Mouse (Mus musculus) forebrain, postnatal 0 days (tissue): ENCODE measurements at regions not wholly inside any gene's neighbourhood (a gene's known extent, or its start where the extent isn't known, plus 50 kb on each side); places are given as distances from the start of the nearest gene placed in this dataset.

Experiments used
- ATAC-seq: fragments of 200-750 bp; cut with Nextera tagmentation; 2 replicates; pipeline ENCODE4 v1.8.0; 2017; ENCODE audit warnings: mild to moderate bottlenecking, moderate library complexity
- DNase-seq: peaks from one replicate; pipeline ENCODE4 v3.0.0-alpha.2; 2015
- H3K27ac ChIP-seq: fragments of 300-500 bp; sonication (generic); 2 replicates; pipeline ENCODE4 v1.5.1; 2014; ENCODE audit warnings: low read depth, mild to moderate bottlenecking, antibody characterized with exemption, low read length, moderate library complexity, mixed read lengths
- H3K27me3 ChIP-seq: fragments of 300-500 bp; sonication (generic); 2 replicates; pipeline ENCODE4 v1.6.1; 2014; ENCODE audit warnings: mild to moderate bottlenecking, low read length, mixed read lengths; ENCODE audit not compliant: insufficient read depth
- H3K36me3 ChIP-seq: fragments of 300-500 bp; sonication (generic); 2 replicates; pipeline ENCODE4 v1.6.1; 2014; ENCODE audit warnings: mild to moderate bottlenecking, moderate library complexity; ENCODE audit not compliant: insufficient read depth
- H3K4me1 ChIP-seq: fragments of 300-500 bp; sonication (generic); 2 replicates; pipeline ENCODE4 v1.6.1; 2014; ENCODE audit warnings: antibody characterized with exemption; ENCODE audit not compliant: insufficient read depth
- H3K4me2 ChIP-seq: fragments of 300-500 bp; sonication (generic); 2 replicates; pipeline ENCODE4 v1.6.1; 2014; ENCODE audit warnings: low read depth, mild to moderate bottlenecking, moderate library complexity
- H3K4me3 ChIP-seq: fragments of 300-500 bp; sonication (generic); 2 replicates; pipeline ENCODE4 v1.5.1; 2014; ENCODE audit warnings: low read depth, low read length, mixed read lengths
- H3K9ac ChIP-seq: fragments of 300-500 bp; sonication (generic); 2 replicates; pipeline ENCODE4 v1.6.1; 2014; ENCODE audit warnings: mild to moderate bottlenecking
- H3K9me3 ChIP-seq: fragments of 300-500 bp; sonication (generic); 2 replicates; pipeline ENCODE4 v1.6.1; 2016; ENCODE audit warnings: low read length
- CTCF ChIP-seq: sonication (generic); IDR thresholded peaks from 2 replicates; pipeline ENCODE4 v1.5.1; 2016; ENCODE audit warnings: antibody characterized with exemption, control low read depth, low read depth
- WGBS: fragments of 180-500 bp; shearing (Covaris S2); extraction: QIAGEN DNeasy Blood & Tissue Kit; methylation state at CpG from one replicate; pipeline ENCODE4 v1.1.7; 2014; 5-methylcytosine and 5-hydroxymethylcytosine counted together

DNA sequence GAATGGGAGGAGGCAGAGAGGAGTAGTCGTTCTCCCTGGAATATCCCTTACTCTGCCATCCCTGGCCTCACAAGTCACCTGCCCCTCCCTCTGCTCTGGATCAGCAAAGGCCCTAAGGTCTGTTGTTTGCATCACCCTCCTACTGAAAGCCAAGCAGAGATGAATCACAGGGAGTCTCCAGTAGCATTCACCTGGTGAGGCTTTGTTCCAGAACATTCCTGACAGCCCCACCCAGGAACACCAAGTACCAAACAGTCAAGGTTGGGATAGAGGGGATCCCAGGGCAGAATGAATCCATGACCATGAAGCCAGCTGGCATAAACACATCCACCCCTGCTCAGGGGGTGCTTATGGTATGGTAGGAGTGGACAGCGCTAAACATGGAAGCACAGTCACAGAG lies 67.4 kb upstream of the Hdhd5 start:
- H3K9ac ChIP-seq, result no peak overlapping the region
- no peaks in the 10 kb centered on the region for H3K9me3 ChIP-seq
- no peak overlapping the region for H3K27ac ChIP-seq
- DNase-seq (no peak), ATAC-seq (no peak)
- no peak overlapping the region for H3K4me3 ChIP-seq
- H3K4me2 ChIP-seq, result no peak overlapping the region
- H3K4me1 ChIP-seq, result no peaks in the 10 kb centered on the region
- no peaks in the 10 kb centered on the region for H3K27me3 ChIP-seq
- WGBS, result 75% methylated on average over 2 of the region's 2 CpGs
- TF ChIP-seq CTCF, result no peak
- H3K36me3 ChIP-seq, result no peaks in the 10 kb centered on the region

DNA sequence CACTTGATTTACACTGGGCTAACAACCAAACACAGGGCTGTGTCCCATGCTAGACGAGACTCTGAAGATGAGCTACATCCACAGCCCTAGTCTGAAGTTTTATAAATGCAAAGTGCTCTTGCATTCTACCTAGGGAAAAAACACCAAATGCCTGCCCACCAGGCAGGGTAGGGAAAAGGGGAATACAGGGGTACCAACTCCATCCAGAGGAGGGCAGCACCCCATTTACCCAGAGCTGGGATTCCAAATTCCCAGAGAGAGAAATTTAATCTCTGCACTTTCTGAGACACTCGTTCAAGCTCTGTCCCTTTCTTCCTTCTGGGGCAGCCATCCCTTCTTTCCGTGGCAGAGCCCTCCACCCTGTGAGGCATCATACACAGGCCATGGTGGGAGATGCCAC lies 66.8 kb upstream of the Hdhd5 start:
- WGBS, result 23% methylated on average over 3 of the region's 3 CpGs
- Histone ChIP-seq H3K27me3 (no peaks in the 10 kb centered on the region), H3K4me1 (no peaks in the 10 kb centered on the region), H3K9me3 (no peaks in the 10 kb centered on the region), H3K36me3 (no peaks in the 10 kb centered on the region), H3K4me2 (no peak overlapping the region), H3K4me3 (no peak overlapping the region), H3K27ac (no peak overlapping the region), H3K9ac (no peak overlapping the region)
- no peak for DNase-seq
- no peak for ATAC-seq
- TF ChIP-seq CTCF, result 0 out of 2 replicates have a peak, but pooled peaks have one; percentile 19

- TF ChIP-seq CTCF, result no peak
- H3K4me1 ChIP-seq, result peaks cover 4% of the 10 kb centered on the region
- WGBS, result 86% methylated on average over 3 of the region's 3 CpGs
Observed at GRCm38 (mm10) chr6:120596717-120597116, 65.6 kb upstream of the Hdhd5 start.

GRCm38 (mm10) chr6:120594463-120594862 lies 63.3 kb upstream of the Hdhd5 start:
- H3K4me1 ChIP-seq, result peaks cover 4% of the 10 kb centered on the region
- H3K27ac ChIP-seq, result no peak overlapping the region
- WGBS, result 90% methylated on average over 8 of the region's 8 CpGs
- H3K9me3 ChIP-seq, result no peaks in the 10 kb centered on the region
- H3K4me2 ChIP-seq, result no peak overlapping the region
- DNase-seq (no peak), ATAC-seq (no peak)
- no peaks in the 10 kb centered on the region for H3K27me3 ChIP-seq
- no peak overlapping the region for H3K4me3 ChIP-seq
- no peak overlapping the region for H3K9ac ChIP-seq
- no peaks in the 10 kb centered on the region for H3K36me3 ChIP-seq
- TF ChIP-seq CTCF, result no peak

More at GRCm38 (mm10) chr6:120596717-120597116, 65.6 kb upstream of the Hdhd5 start:
- Histone ChIP-seq H3K36me3 (no peaks in the 10 kb centered on the region), H3K4me2 (no peak overlapping the region), H3K27me3 (no peaks in the 10 kb centered on the region), H3K9ac (no peak overlapping the region), H3K27ac (no peak overlapping the region), H3K4me3 (no peak overlapping the region), H3K9me3 (no peaks in the 10 kb centered on the region)
- no peak for DNase-seq
- no peak for ATAC-seq

DNA sequence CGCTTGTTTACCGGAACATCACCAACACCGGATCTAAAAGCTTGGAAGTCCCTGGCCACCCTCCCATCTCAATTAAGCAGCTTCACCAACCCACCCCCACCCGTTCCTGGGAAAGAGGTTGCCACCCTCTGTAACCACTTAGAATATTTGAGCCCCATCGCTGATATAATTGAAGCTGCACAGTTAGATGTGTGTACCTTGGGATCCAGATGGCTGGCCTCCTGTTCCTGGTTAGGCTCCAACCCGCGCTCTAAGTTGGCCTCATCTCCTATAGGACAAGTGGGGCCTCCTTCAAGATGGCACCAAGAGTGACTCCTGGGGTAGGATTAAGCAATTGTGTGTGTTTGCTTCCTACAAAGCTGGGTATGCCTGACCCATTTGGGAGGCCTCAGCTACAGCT lies 61.6 kb upstream of the Hdhd5 start:
- Histone ChIP-seq H3K27ac (no peak overlapping the region), H3K4me1 (peaks cover 4% of the 10 kb centered on the region), H3K27me3 (no peaks in the 10 kb centered on the region), H3K9ac (no peak overlapping the region), H3K4me3 (no peak overlapping the region), H3K9me3 (no peaks in the 10 kb centered on the region), H3K4me2 (no peak overlapping the region), H3K36me3 (no peaks in the 10 kb centered on the region)
- peak; percentile 23 for DNase-seq
- peak; percentile 43; the same call in 1 of the 2 replicates for ATAC-seq
- 29% methylated on average over 7 of the region's 7 CpGs for WGBS
- TF ChIP-seq CTCF, result no peak

DNA sequence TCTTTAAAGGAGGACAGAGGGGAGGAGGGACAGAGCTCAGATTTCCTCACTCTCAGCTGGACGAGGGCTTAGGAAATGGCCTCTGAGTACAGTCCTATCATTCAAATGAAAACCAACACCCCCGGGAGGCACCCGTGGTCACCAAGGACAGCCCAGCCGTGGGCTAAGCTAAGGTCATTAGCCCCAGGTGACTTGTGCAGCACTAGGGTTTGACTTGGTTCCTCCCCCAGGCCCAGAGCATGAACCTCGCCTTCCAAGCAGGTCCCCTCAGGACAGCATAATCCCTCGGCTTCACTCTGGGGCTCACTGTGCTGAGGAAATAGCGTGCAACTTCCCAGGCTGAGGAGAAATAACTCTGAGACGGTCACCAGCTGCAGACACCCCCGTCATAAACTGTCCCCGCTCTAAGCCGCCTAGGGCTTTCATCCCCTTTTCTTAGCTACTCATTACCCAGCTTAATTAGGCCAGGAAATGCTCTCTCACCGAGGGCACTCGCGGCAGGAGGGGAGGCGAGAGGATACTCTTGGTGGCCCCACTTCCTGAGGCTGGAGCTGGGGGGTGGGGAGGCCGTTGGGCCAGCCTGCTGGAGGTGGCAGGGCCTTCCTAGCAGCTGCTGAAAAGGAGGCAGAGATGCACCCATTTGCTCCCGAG lies 61.0 kb upstream of the Hdhd5 start:
- H3K27ac ChIP-seq, result no peak overlapping the region

GRCm38 (mm10) chr6:120590191-120590590 lies 59.1 kb upstream of the Hdhd5 start:
- DNase-seq (no peak), ATAC-seq (0 out of 2 replicates have a peak, but pooled peaks have one; percentile 29)
- peaks cover 4% of the 10 kb centered on the region for H3K4me1 ChIP-seq
- H3K4me3 ChIP-seq, result no peak overlapping the region
- H3K27me3 ChIP-seq, result no peaks in the 10 kb centered on the region
- no peak overlapping the region for H3K4me2 ChIP-seq
- no peaks in the 10 kb centered on the region for H3K9me3 ChIP-seq
- WGBS, result 49% methylated on average over 2 of the region's 2 CpGs
- H3K9ac ChIP-seq, result no peak overlapping the region
- H3K27ac ChIP-seq, result no peak overlapping the region
- no peaks in the 10 kb centered on the region for H3K36me3 ChIP-seq
- no peak for TF ChIP-seq CTCF

More for the DNA sequence above, 61.0 kb upstream of the Hdhd5 start:
- H3K4me1 ChIP-seq, result peaks cover 4% of the 10 kb centered on the region
- peak; percentile 56 for ATAC-seq
- H3K27me3 ChIP-seq, result no peaks in the 10 kb centered on the region
- H3K4me3 ChIP-seq, result no peak overlapping the region
- H3K36me3 ChIP-seq, result no peaks in the 10 kb centered on the region
- H3K9me3 ChIP-seq, result no peaks in the 10 kb centered on the region
- no peak overlapping the region for H3K4me2 ChIP-seq
- 7% methylated on average over 17 of the region's 17 CpGs for WGBS
- no peak for TF ChIP-seq CTCF
- H3K9ac ChIP-seq, result no peak overlapping the region
- DNase-seq, result no peak
